Mouse (Mus musculus): ENCODE measurements around the gene Gm42674. TPM values are rescaled to one million over a fixed set of nuclear protein-coding genes. Genes with fewer than 3 reads are reported as not detected.
A peak's percentile ranks its signal among the peaks of the same experiment; 100 is the strongest.

The Gm42674 gene
- polyA plus RNA-seq (2014; fragmentation: Nextera tagmentation; extraction: Ambion mirVana): not detected in 2 replicates

DNA sequence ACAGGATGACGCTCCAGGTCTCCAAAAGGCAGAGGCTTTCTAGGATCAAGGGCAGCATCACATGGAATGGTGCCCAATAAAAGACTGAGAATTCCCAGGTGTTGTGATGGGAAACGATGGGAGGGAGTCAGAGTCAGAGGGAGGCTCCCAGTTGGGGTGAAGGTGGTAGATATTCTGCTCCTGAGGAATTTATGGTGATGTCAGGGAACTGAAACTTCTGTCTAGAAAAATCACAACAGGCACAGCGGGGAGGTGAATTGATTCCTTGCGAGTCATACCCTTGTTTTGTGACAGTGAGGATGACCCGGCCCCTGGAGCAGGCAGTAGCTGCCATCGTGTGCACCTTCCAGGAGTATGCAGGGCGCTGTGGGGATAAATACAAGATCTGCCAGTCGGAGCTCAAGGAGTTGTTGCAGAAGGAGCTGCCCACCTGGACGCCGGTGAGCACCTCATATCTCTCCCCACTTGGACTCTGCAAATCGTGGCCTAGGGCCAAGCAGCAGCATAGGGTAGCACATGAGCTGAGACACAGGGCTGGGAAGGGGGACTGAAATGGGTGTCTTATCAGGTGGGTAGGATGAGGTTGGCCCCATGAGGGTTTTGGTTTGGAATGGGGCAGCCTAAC is at the start of gene Gm42674:
TSS of gene Gm42674 (plus strand) at position 419 of the 625 bp plus-strand sequence.
- no peak for ATAC-seq (ENCODE audit: low read depth)

DNA sequence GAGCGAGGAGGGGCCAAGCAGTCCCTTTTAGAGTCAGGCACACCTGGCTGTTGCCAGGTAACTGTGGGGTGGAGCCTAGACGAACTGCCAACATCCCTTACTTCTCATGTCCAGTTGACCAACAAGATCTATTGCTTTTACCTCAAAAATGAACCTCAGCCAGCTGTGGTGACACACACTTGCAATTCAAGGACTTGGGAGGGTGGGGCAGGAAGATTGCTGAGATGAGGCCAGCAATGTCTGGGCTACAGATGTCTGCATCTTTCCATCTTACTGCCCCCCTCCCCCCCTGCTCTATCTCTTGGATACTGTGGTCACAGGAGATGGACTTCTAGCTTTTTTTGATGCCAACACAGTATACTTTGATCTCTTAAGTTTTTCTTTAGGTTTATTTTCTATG is 49.5 kb upstream of the Gm42674 start:
- WGBS: 91% methylated on average over 2 of the region's 2 CpGs
- Histone ChIP-seq H3K36me3 (ENCODE audit: control insufficient read depth, insufficient read depth, low read length) (no peaks in the 10 kb centered on the region), H3K9me3 (ENCODE audit: control insufficient read depth, low read length) (no peaks in the 10 kb centered on the region), H3K27me3 (ENCODE audit: control insufficient read depth, insufficient read depth, low read length) (no peaks in the 10 kb centered on the region), H3K4me2 (ENCODE audit: low read depth, low read length) (no peak overlapping the region), H3K27ac (ENCODE audit: low read depth, low read length) (no peak overlapping the region), H3K4me3 (ENCODE audit: low read depth, low read length) (no peak overlapping the region), H3K9ac (replicated peaks; ENCODE audit: low read depth, low read length) (no peak overlapping the region), H3K4me1 (ENCODE audit: control insufficient read depth, insufficient read depth, low read length) (no peaks in the 10 kb centered on the region)
- no peak for ATAC-seq (ENCODE audit: low read depth)

More for the DNA sequence above, at the start of gene Gm42674:
- H3K9me3 ChIP-seq (ENCODE audit: control insufficient read depth, low read length): no peaks in the 10 kb centered on the region
- H3K4me2 ChIP-seq (ENCODE audit: low read depth, low read length): no peak within 1 kb of the TSS
- H3K4me3 ChIP-seq (ENCODE audit: low read depth, low read length): no peak within 1 kb of the TSS
- WGBS: 86% methylated on average over 11 of the region's 11 CpGs
- H3K27me3 ChIP-seq (ENCODE audit: control insufficient read depth, insufficient read depth, low read length): no peaks in the 10 kb centered on the region
- no peak within 1 kb of the TSS for H3K27ac ChIP-seq (ENCODE audit: low read depth, low read length)
- no peak within 1 kb of the TSS for H3K9ac ChIP-seq (replicated peaks; ENCODE audit: low read depth, low read length)
- no peaks in the 10 kb centered on the region for H3K4me1 ChIP-seq (ENCODE audit: control insufficient read depth, insufficient read depth, low read length)
- H3K36me3 ChIP-seq (ENCODE audit: control insufficient read depth, insufficient read depth, low read length): no peaks in the 10 kb centered on the region

DNA sequence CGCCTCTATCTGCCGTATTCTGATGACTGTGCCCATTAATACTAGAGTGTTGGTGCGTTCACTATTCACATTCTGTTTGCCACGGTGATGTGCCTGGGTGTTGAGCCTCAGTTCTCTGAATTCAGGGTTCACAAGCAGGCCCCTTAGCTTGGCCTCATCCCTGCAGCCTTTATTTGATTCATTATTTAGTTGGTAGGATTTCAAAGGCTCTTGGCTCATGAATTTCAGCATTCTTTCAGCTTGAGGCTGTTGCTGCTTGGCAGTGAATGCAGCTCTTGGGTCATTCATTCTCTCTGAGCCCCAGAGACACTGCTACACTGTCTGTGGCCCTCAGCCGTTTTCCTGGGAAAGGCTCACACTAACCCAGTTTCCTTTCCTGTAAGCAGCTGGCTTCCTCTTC is 45.8 kb upstream of the Gm42674 start:
- H3K4me1 ChIP-seq (ENCODE audit: control insufficient read depth, insufficient read depth, low read length): no peaks in the 10 kb centered on the region
- no peak overlapping the region for H3K27ac ChIP-seq (ENCODE audit: low read depth, low read length)
- ATAC-seq (ENCODE audit: low read depth): peak; percentile 90
- H3K27me3 ChIP-seq (ENCODE audit: control insufficient read depth, insufficient read depth, low read length): no peaks in the 10 kb centered on the region
- 35% methylated on average over 5 of the region's 5 CpGs for WGBS
- no peak overlapping the region for H3K9ac ChIP-seq (replicated peaks; ENCODE audit: low read depth, low read length)
- H3K9me3 ChIP-seq (ENCODE audit: control insufficient read depth, low read length): no peaks in the 10 kb centered on the region
- no peak overlapping the region for H3K4me3 ChIP-seq (ENCODE audit: low read depth, low read length)
- H3K36me3 ChIP-seq (ENCODE audit: control insufficient read depth, insufficient read depth, low read length): no peaks in the 10 kb centered on the region
- H3K4me2 ChIP-seq (ENCODE audit: low read depth, low read length): no peak overlapping the region

DNA sequence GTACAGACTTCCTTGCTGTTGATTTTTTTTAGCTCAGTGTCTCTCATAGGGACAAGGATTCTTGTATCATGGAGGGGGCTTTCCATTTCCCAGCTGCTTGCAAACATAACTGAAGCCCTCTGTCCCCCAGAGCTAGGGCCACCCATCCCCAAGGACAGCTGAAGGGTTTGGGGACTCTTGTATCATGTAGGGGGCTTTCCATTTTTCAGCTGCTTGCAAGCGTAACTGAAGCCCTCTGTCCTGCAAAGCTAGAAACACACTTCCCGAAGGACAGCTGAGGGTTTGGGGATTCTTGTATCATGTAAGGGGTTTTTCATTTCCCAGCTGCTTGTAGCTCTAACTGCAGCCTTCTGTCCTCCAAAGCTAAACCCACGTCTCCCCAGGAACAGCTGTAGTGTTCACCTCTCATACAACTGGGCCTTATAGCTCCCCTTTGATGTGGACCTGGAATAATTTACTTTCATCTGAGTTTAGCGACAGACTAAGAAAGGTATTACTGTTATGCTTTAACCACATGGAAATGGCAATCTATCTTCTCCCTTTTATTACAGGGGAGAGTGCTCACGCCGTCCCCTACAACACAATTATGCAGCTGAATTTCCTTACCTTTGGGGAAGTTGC is 41.6 kb upstream of the Gm42674 start, which contains the start of gene S100a3:
TSS of gene S100a3 (plus strand) at position 571 of the 621 bp plus-strand sequence.
- Histone ChIP-seq H3K36me3 (ENCODE audit: control insufficient read depth, insufficient read depth, low read length) (no peaks in the 10 kb centered on the region), H3K4me3 (ENCODE audit: low read depth, low read length) (no peak within 1 kb of the TSS), H3K9ac (replicated peaks; ENCODE audit: low read depth, low read length) (no peak within 1 kb of the TSS), H3K9me3 (ENCODE audit: control insufficient read depth, low read length) (no peaks in the 10 kb centered on the region), H3K27ac (ENCODE audit: low read depth, low read length) (no peak within 1 kb of the TSS), H3K4me1 (ENCODE audit: control insufficient read depth, insufficient read depth, low read length) (no peaks in the 10 kb centered on the region), H3K27me3 (ENCODE audit: control insufficient read depth, insufficient read depth, low read length) (no peaks in the 10 kb centered on the region), H3K4me2 (ENCODE audit: low read depth, low read length) (no peak within 1 kb of the TSS)
- ATAC-seq (ENCODE audit: low read depth): no peak
- 83% methylated on average over 6 of the region's 6 CpGs for WGBS

DNA sequence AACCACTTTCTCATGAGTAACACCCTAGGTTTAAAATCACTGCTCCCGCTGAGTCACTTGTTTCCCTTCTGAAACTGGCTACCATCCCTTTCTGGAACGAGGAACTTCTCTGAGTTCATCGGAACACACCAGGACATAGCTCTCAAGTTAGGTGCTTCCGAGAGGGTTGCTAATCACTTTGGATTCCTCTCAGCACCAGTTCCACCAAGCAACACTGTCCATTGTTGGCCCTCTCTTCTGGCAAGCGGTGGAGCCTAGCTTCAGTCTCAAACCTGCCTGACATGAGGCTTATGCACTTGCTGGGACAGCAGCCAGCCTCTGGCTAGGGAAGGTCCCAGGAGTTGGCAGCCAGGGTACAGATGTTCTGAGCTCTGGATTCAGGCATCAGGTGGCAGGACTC is 27.0 kb upstream of the Gm42674 start:
- H3K9ac ChIP-seq (replicated peaks; ENCODE audit: low read depth, low read length): no peak overlapping the region
- ATAC-seq (ENCODE audit: low read depth): no peak
- no peaks in the 10 kb centered on the region for H3K27me3 ChIP-seq (ENCODE audit: control insufficient read depth, insufficient read depth, low read length)
- H3K4me3 ChIP-seq (ENCODE audit: low read depth, low read length): no peak overlapping the region
- H3K9me3 ChIP-seq (ENCODE audit: control insufficient read depth, low read length): no peaks in the 10 kb centered on the region
- no peaks in the 10 kb centered on the region for H3K36me3 ChIP-seq (ENCODE audit: control insufficient read depth, insufficient read depth, low read length)
- WGBS: 89% methylated on average over 5 of the region's 5 CpGs
- H3K27ac ChIP-seq (ENCODE audit: low read depth, low read length): no peak overlapping the region
- no peaks in the 10 kb centered on the region for H3K4me1 ChIP-seq (ENCODE audit: control insufficient read depth, insufficient read depth, low read length)
- H3K4me2 ChIP-seq (ENCODE audit: low read depth, low read length): no peak overlapping the region

DNA sequence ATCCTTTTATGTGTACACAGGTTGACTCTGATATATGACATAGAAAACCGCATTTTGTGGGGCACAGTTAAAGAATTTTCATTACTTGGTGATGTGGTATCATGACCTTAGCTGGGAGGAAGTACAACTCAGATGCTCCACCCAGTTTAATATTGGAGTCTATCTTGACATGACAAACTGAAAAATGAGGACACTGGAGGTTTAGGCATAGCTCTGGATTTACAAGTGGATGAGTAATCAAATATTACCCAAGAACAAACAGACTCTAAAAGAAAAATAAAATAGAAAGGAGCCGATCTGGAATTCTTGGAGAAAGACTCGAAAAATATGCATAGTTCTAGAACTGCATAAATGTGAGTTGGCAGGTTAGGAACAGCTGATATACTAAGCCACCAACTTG is 26.4 kb upstream of the Gm42674 start:
- Histone ChIP-seq H3K9me3 (ENCODE audit: control insufficient read depth, low read length) (no peaks in the 10 kb centered on the region), H3K4me3 (ENCODE audit: low read depth, low read length) (no peak overlapping the region), H3K4me2 (ENCODE audit: low read depth, low read length) (no peak overlapping the region), H3K27me3 (ENCODE audit: control insufficient read depth, insufficient read depth, low read length) (no peaks in the 10 kb centered on the region), H3K27ac (ENCODE audit: low read depth, low read length) (no peak overlapping the region), H3K4me1 (ENCODE audit: control insufficient read depth, insufficient read depth, low read length) (no peaks in the 10 kb centered on the region), H3K36me3 (ENCODE audit: control insufficient read depth, insufficient read depth, low read length) (no peaks in the 10 kb centered on the region), H3K9ac (replicated peaks; ENCODE audit: low read depth, low read length) (no peak overlapping the region)
- WGBS: 81% methylated on average over 3 of the region's 3 CpGs
- no peak for ATAC-seq (ENCODE audit: low read depth)

DNA sequence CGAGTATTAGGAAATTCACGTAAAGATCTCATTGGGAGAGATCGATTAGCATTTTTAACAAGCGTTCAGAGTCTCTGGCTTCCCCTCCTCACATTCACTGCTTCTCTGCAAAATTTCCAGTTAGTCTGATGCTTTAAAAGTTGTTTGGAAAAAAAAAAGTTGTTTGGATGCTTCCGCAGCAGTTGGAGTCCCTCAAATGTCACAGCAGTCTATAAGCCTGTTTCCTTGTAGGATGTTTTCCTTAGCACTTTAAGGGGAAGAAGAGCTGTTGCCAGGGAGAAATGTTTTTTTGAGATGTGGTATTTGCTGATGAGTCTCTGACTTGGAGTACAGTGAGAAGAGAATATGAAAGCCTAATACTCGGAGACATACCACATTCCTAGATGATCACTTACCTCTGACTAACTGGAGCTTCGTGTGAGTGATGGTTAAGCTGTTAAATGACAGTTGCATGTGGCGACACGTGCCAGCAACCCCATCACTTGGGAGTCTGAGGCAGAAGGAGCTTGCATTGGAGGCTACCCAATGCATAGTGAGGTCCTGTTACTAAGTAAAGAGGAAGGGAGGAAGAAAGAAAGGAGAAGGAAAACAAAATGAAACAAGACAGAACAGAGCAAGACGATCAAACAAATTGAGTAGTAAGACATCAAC is 25.2 kb upstream of the Gm42674 start:
- H3K9me3 ChIP-seq (ENCODE audit: control insufficient read depth, low read length): no peaks in the 10 kb centered on the region
- H3K27ac ChIP-seq (ENCODE audit: low read depth, low read length): no peak overlapping the region
- H3K4me3 ChIP-seq (ENCODE audit: low read depth, low read length): no peak overlapping the region
- no peak overlapping the region for H3K9ac ChIP-seq (replicated peaks; ENCODE audit: low read depth, low read length)
- H3K27me3 ChIP-seq (ENCODE audit: control insufficient read depth, insufficient read depth, low read length): no peaks in the 10 kb centered on the region
- H3K4me2 ChIP-seq (ENCODE audit: low read depth, low read length): no peak overlapping the region
- no peaks in the 10 kb centered on the region for H3K4me1 ChIP-seq (ENCODE audit: control insufficient read depth, insufficient read depth, low read length)
- no peaks in the 10 kb centered on the region for H3K36me3 ChIP-seq (ENCODE audit: control insufficient read depth, insufficient read depth, low read length)
- WGBS: 77% methylated on average over 10 of the region's 10 CpGs
- no peak for ATAC-seq (ENCODE audit: low read depth)

DNA sequence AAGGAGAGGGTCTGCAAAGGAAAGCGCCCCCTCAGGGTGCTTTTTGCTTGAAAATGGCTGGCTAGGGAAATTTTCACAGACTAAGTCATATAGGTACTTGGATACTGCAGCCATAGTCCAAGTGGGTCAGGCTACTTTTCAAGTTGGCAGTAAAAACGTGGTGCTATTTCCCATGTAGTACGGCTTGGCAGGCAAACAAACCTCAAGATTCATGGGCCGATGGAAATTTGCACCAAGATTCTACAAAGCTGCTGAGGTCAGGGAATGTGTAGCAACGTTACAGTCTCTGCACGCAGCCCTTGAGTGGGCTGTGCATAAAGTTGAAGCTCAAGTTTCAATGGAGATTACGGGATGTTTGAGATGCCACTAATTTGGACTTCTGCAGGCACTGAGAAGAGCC is 22.3 kb upstream of the Gm42674 start:
- Histone ChIP-seq H3K9me3 (ENCODE audit: control insufficient read depth, low read length) (no peaks in the 10 kb centered on the region), H3K4me3 (ENCODE audit: low read depth, low read length) (no peak overlapping the region), H3K27me3 (ENCODE audit: control insufficient read depth, insufficient read depth, low read length) (no peaks in the 10 kb centered on the region), H3K36me3 (ENCODE audit: control insufficient read depth, insufficient read depth, low read length) (no peaks in the 10 kb centered on the region), H3K9ac (replicated peaks; ENCODE audit: low read depth, low read length) (no peak overlapping the region), H3K4me1 (ENCODE audit: control insufficient read depth, insufficient read depth, low read length) (no peaks in the 10 kb centered on the region), H3K27ac (ENCODE audit: low read depth, low read length) (no peak overlapping the region), H3K4me2 (ENCODE audit: low read depth, low read length) (no peak overlapping the region)
- 81% methylated on average over 7 of the region's 7 CpGs for WGBS
- no peak for ATAC-seq (ENCODE audit: low read depth)

DNA sequence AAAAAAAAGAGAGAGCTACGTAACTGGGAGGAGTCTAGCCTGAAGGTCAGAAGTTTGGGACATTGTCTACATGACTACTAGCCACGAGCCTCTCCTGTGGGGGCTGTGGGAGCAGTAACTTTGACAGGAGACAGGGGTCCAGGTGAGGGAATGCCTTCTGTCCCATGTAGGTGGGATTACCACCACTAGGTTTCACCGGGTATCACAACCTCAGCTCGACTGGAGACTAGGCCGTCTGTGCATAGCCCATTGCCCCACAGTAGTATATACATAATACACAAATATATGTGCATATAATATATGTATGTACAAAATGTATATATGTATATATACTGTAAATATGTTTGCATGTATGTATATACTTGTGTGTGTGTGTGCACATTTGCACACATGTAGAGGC is 20.6 kb upstream of the Gm42674 start:
- H3K27ac ChIP-seq (ENCODE audit: low read depth, low read length): no peak overlapping the region
- ATAC-seq (ENCODE audit: low read depth): no peak
- no peaks in the 10 kb centered on the region for H3K4me1 ChIP-seq (ENCODE audit: control insufficient read depth, insufficient read depth, low read length)
- H3K9me3 ChIP-seq (ENCODE audit: control insufficient read depth, low read length): no peaks in the 10 kb centered on the region
- H3K27me3 ChIP-seq (ENCODE audit: control insufficient read depth, insufficient read depth, low read length): no peaks in the 10 kb centered on the region
- 93% methylated on average over 5 of the region's 5 CpGs for WGBS
- no peak overlapping the region for H3K4me3 ChIP-seq (ENCODE audit: low read depth, low read length)
- H3K36me3 ChIP-seq (ENCODE audit: control insufficient read depth, insufficient read depth, low read length): no peaks in the 10 kb centered on the region
- no peak overlapping the region for H3K9ac ChIP-seq (replicated peaks; ENCODE audit: low read depth, low read length)
- H3K4me2 ChIP-seq (ENCODE audit: low read depth, low read length): no peak overlapping the region

All from neural tube, embryonic 14.5 days (tissue).